Mouse (Mus musculus) limb, embryonic 10.5 days (tissue): ENCODE results near the gene Smg6. TPM values are rescaled to one million over a fixed set of nuclear protein-coding genes. Genes with fewer than 3 reads are reported as not detected.

Experiments
- DNase-seq: peaks from one replicate; pipeline ENCODE4 v3.0.0-alpha.2; 2017; ENCODE audit warnings: low spot score
- H3K27ac ChIP-seq: fragments of 300-500 bp; sonication (generic); 2 replicates; pipeline ENCODE4 v1.5.1; 2016; ENCODE audit warnings: mild to moderate bottlenecking
- H3K27me3 ChIP-seq: fragments of 300-500 bp; sonication (generic); 2 replicates; pipeline ENCODE4 v1.6.1; 2016; ENCODE audit warnings: low read depth, mild to moderate bottlenecking; ENCODE audit not compliant: poor library complexity, severe bottlenecking
- H3K36me3 ChIP-seq: fragments of 300-500 bp; sonication (generic); 2 replicates; pipeline ENCODE4 v1.6.1; 2016; ENCODE audit warnings: mild to moderate bottlenecking, moderate library complexity
- H3K4me1 ChIP-seq: fragments of 300-500 bp; sonication (generic); 2 replicates; pipeline ENCODE4 v1.6.1; 2016
- H3K4me3 ChIP-seq: fragments of 300-500 bp; sonication (generic); 2 replicates; pipeline ENCODE4 v1.5.1; 2016; ENCODE audit warnings: mild to moderate bottlenecking, moderate library complexity
- H3K9me3 ChIP-seq: fragments of 300-500 bp; sonication (generic); replicated peaks from 2 replicates; pipeline ENCODE4 v1.6.1; 2016; ENCODE audit warnings: mild to moderate bottlenecking
- WGBS: fragments of 180-500 bp; shearing (Covaris S2); methylation state at CpG from one replicate; pipeline ENCODE4 v1.1.7; 2016; 5-methylcytosine and 5-hydroxymethylcytosine counted together
- polyA plus RNA-seq: library from polyadenylated mRNA; unstranded; fragments of >200 nt; fragmentation: Nextera tagmentation; extraction: Ambion mirVana; gene quantifications from 2 replicates; pipeline ENCODE4 v1.2.1, GENCODE M21; 2016

Gene Smg6
- polyA plus RNA-seq, 1 experiment from 2014 or later, result 21.5 TPM

- no peak overlapping the region for H3K27ac ChIP-seq
- WGBS, result 64% methylated on average over 6 of the region's 6 CpGs
- H3K36me3 ChIP-seq, result no peaks in the 10 kb centered on the region
- peaks cover 62% of the 10 kb centered on the region for H3K4me1 ChIP-seq
- H3K9me3 ChIP-seq, result no peaks in the 10 kb centered on the region
- DNase-seq, result no peak
- peaks cover 62% of the 10 kb centered on the region for H3K27me3 ChIP-seq
- H3K4me3 ChIP-seq, result no peak overlapping the region
These were observed 266.2 kb downstream of the Smg6 start for GRCm38 (mm10) chr11:75191841-75192240.

DNA sequence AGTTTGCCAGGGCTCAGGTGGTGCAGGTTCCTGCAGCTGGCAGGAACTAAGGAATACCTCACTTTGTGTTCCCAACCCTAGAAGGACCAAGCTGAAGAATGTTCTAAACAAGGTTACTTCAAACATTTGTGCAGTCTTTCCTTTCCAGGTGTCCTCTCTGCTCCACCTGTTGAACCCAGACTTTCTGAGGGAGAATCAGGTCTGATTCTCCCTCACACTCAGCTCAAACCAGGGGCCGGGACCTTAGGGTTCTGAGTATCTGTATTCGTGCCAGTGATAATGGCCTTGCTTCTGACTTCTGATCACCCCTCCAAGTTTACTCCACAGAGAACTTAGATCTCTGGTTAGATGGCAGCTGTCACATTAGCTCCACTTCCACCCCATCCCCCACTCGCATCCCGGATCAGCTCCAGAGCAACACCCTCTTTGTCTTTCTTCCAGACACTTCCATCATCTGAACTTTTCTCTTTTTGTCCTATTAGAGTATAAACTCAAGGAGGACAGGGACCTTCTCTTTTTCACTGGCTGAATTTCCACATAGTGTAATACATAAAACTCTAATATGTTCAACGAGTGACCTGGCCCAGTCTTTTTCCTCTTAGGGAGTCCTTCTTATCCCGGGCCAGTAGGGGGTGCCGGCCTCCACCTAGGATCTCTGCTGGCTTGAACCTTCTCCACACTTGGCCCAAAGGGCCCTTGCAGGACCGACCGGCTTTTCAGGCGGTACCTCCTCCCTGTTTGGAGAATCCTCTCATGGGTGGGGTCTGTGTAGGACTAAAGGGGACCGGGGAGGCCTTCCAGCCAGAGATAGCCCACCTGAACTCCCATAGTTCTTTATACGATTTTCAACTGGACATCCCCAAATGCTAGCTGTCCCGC lies 267.0 kb downstream of the Smg6 start:
- peaks cover 70% of the 10 kb centered on the region for H3K27me3 ChIP-seq
- H3K4me1 ChIP-seq, result peaks cover 62% of the 10 kb centered on the region
- peak; percentile 85 for DNase-seq
- H3K9me3 ChIP-seq, result no peaks in the 10 kb centered on the region
- 24% methylated on average over 13 of the region's 13 CpGs for WGBS
- no peak overlapping the region for H3K27ac ChIP-seq
- H3K36me3 ChIP-seq, result no peaks in the 10 kb centered on the region
- peak overlapping the region; percentile 61 for H3K4me3 ChIP-seq

- DNase-seq, result peak; percentile 69
- H3K9me3 ChIP-seq, result no peaks in the 10 kb centered on the region
- H3K27ac ChIP-seq, result peak within 1 kb of the TSS; percentile 75
- H3K27me3 ChIP-seq, result peaks cover 79% of the 10 kb centered on the region
- WGBS, result under 1% methylated on average over 83 of the region's 84 CpGs
- peak within 1 kb of the TSS; percentile 61 for H3K4me3 ChIP-seq
- H3K36me3 ChIP-seq, result no peaks in the 10 kb centered on the region
- H3K4me1 ChIP-seq, result peaks cover 62% of the 10 kb centered on the region
These were observed 267.8 kb downstream of the Smg6 start, which contains the start of gene Rtn4rl1 for GRCm38 (mm10) chr11:75193256-75194071. Gene Rtn4rl1, plus strand, starts transcription at chr11:75193783.

GRCm38 (mm10) chr11:75194121-75194849 lies 268.7 kb downstream of the Smg6 start:
- H3K4me1 ChIP-seq, result peaks cover 59% of the 10 kb centered on the region
- peak; percentile 60 for DNase-seq
- H3K4me3 ChIP-seq, result peak overlapping the region; percentile 61
- no peaks in the 10 kb centered on the region for H3K36me3 ChIP-seq
- WGBS, result under 1% methylated on average over 52 of the region's 52 CpGs
- H3K27me3 ChIP-seq, result peaks cover 87% of the 10 kb centered on the region
- no peaks in the 10 kb centered on the region for H3K9me3 ChIP-seq
- H3K27ac ChIP-seq, result peak overlapping the region; percentile 75

DNA sequence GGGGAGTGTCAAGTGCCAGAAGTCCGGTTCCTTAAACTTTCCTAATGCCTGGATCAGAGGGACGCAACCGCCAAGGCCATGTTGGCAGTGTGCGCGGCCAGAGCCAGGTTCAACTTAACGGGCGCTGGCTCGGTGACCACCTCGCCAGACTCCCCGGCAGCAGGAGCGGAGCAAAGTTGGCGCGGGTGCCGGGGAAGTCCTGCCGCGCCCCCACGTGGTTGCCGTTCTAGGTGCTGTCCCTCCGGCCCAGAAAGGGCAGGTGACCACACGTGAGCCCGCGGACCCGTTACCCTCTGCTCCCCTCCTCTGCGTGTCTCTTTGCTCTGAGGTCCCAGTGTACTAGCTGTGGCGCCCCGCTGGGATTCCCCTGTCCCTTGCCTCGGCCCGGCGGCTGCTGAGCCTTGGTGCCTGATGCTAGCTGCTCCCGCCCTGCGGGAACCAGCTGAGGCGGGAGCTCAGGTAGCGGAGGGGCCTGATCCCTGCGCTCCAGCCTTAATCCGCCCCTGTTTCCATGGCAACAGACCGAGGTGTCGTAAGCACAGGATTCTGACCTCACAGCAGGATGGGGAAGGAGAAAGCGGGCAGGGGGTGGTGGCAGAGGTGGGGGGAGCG lies 269.3 kb downstream of the Smg6 start:
- H3K4me3 ChIP-seq, result peak overlapping the region; percentile 61
- H3K4me1 ChIP-seq, result peaks cover 52% of the 10 kb centered on the region
- under 1% methylated on average over 39 of the region's 39 CpGs for WGBS
- H3K9me3 ChIP-seq, result no peaks in the 10 kb centered on the region
- peak; percentile 83 for DNase-seq
- peaks cover 93% of the 10 kb centered on the region for H3K27me3 ChIP-seq
- H3K36me3 ChIP-seq, result no peaks in the 10 kb centered on the region
- peak overlapping the region; percentile 61; the same call in 1 of the 2 replicates for H3K27ac ChIP-seq

DNA sequence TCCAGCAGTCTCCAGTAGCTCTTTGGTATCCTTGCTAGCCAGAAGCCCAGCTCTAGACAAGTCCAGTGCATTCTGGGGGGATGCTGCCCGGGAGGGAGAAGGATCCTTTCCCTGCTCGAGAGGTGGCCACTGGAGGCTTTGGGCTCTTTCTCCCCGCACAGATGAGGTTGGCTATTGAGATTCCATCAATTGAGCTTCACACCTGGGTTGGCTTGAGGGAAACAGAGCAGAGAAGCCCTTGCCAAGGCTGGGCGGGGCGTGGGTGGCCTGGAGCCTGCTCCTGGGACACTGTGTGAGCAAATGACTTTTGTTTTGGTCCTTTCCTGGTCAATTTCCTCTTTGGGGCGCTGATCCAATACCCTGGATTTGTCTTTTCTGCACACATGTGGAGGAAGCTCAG lies 270.5 kb downstream of the Smg6 start:
- Histone ChIP-seq H3K36me3 (no peaks in the 10 kb centered on the region), H3K9me3 (no peaks in the 10 kb centered on the region), H3K27ac (no peak overlapping the region), H3K27me3 (peaks cover 99% of the 10 kb centered on the region), H3K4me3 (0 out of 2 replicates have a peak overlapping the region, but pooled peaks have one; percentile 61), H3K4me1 (peaks cover 49% of the 10 kb centered on the region)
- DNase-seq, result no peak
- 46% methylated on average over 6 of the region's 6 CpGs for WGBS

GRCm38 (mm10) chr11:75197956-75198355 lies 272.3 kb downstream of the Smg6 start:
- peaks cover 50% of the 10 kb centered on the region for H3K4me1 ChIP-seq
- peaks cover 88% of the 10 kb centered on the region for H3K27me3 ChIP-seq
- 36% methylated on average over 7 of the region's 7 CpGs for WGBS

GRCm38 (mm10) chr11:75198792-75199191 lies 273.2 kb downstream of the Smg6 start:
- Histone ChIP-seq H3K27me3 (peaks cover 79% of the 10 kb centered on the region), H3K4me3 (no peak overlapping the region), H3K9me3 (no peaks in the 10 kb centered on the region), H3K4me1 (peaks cover 44% of the 10 kb centered on the region), H3K36me3 (no peaks in the 10 kb centered on the region), H3K27ac (no peak overlapping the region)
- 67% methylated on average over 4 of the region's 4 CpGs for WGBS
- DNase-seq, result no peak

More at GRCm38 (mm10) chr11:75197956-75198355, 272.3 kb downstream of the Smg6 start:
- Histone ChIP-seq H3K36me3 (no peaks in the 10 kb centered on the region), H3K9me3 (no peaks in the 10 kb centered on the region), H3K4me3 (no peak overlapping the region), H3K27ac (no peak overlapping the region)
- DNase-seq, result no peak

- Histone ChIP-seq H3K4me3 (no peak overlapping the region), H3K4me1 (peaks cover 43% of the 10 kb centered on the region), H3K36me3 (no peaks in the 10 kb centered on the region), H3K27me3 (peaks cover 68% of the 10 kb centered on the region), H3K9me3 (no peaks in the 10 kb centered on the region), H3K27ac (no peak overlapping the region)
- WGBS, result 77% methylated on average over 5 of the region's 5 CpGs
- no peak for DNase-seq
These were observed 274.3 kb downstream of the Smg6 start for GRCm38 (mm10) chr11:75199951-75200350.

- DNase-seq, result no peak
- H3K9me3 ChIP-seq, result no peaks in the 10 kb centered on the region
- H3K27me3 ChIP-seq, result peaks cover 58% of the 10 kb centered on the region
- no peaks in the 10 kb centered on the region for H3K36me3 ChIP-seq
- H3K27ac ChIP-seq, result no peak overlapping the region
- no peak overlapping the region for H3K4me3 ChIP-seq
- WGBS, result 93% methylated on average over 12 of the region's 12 CpGs
- peaks cover 38% of the 10 kb centered on the region for H3K4me1 ChIP-seq
These were observed 275.3 kb downstream of the Smg6 start for GRCm38 (mm10) chr11:75200935-75201334.

DNA sequence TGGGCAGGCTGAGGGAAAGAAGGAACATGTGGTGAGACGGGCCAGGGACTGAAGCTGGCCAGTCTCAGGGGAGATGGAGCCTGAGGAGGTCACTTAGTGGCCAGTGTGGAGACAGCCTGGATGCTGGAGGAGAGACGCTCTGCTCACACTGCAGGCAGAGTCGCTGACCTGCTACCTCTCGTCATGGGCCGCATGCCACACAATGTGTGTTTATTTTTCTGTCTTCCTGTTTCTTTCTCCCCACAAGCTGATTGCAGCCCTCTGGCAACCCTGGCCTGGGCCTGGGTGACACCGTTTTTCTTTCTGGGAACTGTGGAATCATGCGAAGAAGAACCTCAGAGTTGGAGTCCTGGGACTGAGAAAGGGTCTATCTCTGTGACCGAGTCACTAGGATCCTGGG lies 276.1 kb downstream of the Smg6 start:
- WGBS, result 63% methylated on average over 8 of the region's 8 CpGs
- no peak for DNase-seq
- Histone ChIP-seq H3K9me3 (no peaks in the 10 kb centered on the region), H3K27me3 (peaks cover 50% of the 10 kb centered on the region), H3K4me3 (no peak overlapping the region), H3K27ac (no peak overlapping the region), H3K36me3 (no peaks in the 10 kb centered on the region), H3K4me1 (peaks cover 40% of the 10 kb centered on the region)

DNA sequence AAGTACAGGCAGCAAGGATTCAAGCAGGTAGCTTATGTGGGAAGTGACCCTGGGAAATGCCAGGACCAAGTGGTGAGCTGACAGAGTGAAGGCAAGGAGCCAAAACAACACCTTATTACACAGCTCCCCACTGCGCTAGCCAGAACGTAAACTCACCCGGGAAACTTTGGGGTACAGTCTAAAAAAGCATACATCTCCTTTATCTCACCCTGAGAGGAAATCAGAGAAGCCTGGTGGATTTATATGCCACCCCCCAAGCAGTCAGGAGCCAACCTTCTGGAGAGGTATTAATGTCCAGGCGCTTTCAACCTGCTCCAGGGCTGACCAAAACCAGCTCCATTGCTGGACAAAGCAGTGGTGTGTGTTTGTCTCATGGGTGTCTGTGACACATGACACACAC lies 278.3 kb downstream of the Smg6 start:
- no peak for DNase-seq
- no peaks in the 10 kb centered on the region for H3K9me3 ChIP-seq
- WGBS, result 84% methylated on average over 4 of the region's 4 CpGs
- H3K4me1 ChIP-seq, result peaks cover 49% of the 10 kb centered on the region
- H3K4me3 ChIP-seq, result no peak overlapping the region
- H3K27me3 ChIP-seq, result peaks cover 28% of the 10 kb centered on the region
- H3K36me3 ChIP-seq, result no peaks in the 10 kb centered on the region
- no peak overlapping the region for H3K27ac ChIP-seq
